Mouse (Mus musculus): Measurements from ENCODE around the gene Plac9a.
A peak's percentile ranks its signal among the peaks of the same experiment; 100 is the strongest.
"Not testable (repeated sequence)": the region's sequence is repeated elsewhere in the genome, so short reads cannot be mapped to it uniquely, and the experiment has no call there.

The Plac9a gene

DNA sequence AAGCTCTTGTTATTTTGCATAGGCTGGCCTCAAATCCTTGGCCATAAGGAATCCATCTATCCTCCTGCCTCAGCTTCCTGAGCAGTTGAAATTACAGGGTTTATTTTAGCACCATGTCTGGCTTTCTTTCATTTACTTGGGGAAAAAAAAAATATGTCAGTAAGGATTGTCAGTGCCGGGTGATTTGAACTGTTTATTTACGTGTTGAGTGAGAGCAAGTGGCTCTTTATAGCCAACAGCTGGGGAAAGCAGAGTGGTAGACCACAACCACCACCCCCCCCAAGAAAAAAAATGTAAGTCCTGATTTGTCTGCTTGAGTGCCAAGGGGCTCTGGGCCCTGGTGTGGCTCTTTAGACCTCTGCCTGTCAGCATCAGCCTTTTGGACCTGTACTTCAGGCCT, 39.2 kb downstream of the Plac9a start:
- no peak for DNase-seq

GRCm38 (mm10) chr14:25861771-25862530, 40.9 kb downstream of the Plac9a start:
- DNase-seq, result no peak

DNA sequence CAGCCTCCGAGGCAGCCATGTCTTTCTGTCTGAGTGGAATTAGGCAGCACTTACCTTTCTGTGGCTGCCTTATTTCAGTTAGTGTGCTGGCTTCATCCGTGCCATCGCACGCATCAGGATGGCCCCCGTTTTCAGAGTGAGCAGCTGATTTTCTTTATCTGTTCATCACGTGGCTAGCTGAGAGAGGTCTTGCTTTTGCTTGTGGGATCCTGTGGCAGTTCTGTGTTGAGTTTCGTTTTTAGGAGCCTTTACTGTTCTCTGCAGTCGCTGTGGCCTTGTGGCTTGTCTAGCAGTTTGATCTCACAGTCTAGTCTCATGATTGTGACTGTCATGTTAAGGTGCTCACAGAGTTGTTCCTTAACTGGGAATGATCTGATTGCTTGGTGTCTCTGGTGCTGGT, 45.0 kb downstream of the Plac9a start:
- no peak for DNase-seq

DNA sequence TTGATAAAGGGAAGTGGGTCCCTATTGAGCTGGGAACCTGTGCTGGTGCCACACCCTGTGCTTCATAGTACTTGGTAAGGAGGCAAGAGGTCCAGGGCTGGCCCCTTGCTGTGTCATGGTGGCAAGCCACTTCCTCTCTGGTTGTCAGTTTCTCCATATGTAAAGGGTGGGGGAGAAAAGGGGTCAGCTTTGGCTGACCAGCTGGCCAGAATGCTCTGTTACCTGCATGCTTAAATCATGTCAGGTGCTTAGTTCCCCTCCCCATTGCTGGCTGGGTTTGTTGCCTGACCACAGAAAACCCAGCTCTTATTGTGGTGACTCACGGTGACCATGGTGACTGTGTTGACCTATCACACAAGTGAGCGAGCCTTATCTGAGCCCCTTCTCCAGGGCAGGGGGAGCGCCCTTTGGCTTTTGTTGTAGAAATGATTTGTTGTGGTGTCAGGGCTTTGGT, 45.7 kb downstream of the Plac9a start:
- no peak for DNase-seq

DNA sequence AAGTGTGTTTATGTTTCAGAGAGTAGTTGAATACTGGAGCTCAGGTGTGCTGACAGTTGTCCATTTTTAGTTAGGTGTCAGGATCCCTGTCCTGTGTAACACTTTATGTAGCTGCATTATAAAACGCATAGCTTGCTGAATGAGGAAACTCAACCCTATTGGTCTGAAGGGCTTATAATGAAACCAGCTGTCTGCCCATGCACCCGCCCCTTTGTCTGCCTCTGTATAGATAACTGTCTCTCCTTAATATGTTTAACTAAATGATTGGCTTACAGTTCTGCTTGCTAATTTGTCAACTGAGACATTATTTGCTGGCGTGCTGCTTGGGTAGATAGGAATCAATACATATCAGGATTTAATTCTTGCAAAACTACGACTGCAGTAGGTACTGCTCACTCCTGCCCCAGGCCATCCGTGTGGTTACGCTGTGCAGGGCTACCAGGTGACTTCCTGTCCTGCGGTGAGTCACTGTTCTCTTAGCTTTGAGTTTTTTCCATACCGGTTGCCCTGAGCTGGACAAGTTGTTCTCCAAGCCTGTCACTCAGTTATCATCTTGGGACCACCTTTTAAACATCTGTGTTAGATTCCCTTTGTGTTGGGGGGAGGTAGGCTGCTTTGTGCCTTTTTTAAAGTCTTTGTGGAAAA, 47.5 kb downstream of the Plac9a start:
- no peak for DNase-seq

DNA sequence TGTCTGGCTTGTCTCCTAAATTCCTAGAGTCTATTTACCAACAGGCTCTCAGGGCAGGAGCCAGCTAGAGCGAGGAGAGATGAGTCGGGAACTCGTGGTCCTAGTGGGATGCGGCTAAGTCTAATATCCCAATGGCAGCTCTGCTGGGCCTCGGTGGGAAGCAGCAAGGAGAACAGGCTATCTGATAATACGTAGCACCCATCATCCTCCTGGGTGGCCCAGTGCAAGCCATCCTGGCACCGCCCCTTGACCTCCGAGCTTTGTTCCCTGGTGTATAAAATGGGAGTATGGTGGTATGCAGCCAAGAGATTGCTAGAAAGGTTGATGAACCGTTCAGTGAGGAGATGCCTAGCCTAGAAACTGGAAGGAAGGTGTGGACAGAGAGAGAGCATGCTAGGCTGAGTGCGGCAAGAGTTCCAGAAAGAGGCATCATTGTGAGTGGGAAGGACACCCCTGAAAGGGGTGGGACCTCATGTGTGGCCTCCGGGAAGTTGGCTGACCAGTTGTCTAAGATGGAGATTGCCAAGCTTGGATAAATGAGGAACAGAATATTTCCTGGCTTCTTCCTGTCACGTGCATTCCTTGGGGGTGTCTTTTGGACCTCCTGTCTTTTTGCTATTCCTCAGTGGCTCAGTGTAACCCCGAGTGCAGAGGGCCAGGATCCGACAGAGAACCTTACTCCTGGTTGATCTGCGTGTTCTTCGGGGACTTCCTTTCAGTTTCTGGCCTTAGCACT, 49.0 kb downstream of the Plac9a start:
- DNase-seq, result no peak

DNA sequence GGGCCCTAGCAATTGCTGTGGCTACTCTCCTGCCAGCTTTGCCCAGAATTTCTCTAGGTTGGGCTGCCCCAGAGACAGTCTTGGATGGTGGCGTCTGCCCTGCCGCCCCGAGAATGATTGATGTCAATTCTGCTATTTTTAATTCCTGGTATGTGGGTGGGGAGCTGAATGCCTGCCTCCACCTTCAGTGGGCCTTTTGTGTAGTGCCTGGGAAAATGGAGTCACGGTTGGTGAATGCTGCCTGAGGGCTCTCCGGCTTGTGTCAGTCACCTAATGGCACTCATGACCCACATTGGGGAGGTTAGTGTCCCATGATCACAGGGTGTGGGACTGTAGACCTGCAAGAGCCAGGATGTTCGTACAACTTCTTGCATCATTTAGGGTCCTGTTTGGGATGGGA, 49.6 kb downstream of the Plac9a start:
- DNase-seq, result no peak

GRCm38 (mm10) chr14:25852121-25852561, 50.8 kb downstream of the Plac9a start:
- no peak for DNase-seq

DNA sequence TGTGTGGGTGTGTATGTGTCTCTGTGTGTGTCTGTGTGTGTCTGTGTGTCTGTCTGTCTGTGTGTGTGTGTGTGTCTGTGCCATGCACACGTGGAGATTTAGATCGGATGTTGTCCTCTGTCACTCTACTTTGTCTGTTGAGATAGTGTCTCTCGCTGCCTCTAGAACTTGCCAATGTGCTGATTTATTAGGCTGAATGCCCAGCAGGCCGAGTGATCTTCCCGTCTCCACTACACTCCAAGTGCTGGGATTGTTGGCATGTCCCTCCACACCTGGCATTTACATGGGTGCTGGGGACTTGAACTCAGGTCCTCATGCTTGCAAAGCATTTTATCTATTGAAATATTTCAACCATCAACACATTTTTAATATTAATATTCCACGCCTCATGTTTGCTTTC, 51.7 kb downstream of the Plac9a start:
- DNase-seq, result no peak

- no peak for DNase-seq
Observed at GRCm38 (mm10) chr14:25850433-25850832, 52.5 kb downstream of the Plac9a start.

DNA sequence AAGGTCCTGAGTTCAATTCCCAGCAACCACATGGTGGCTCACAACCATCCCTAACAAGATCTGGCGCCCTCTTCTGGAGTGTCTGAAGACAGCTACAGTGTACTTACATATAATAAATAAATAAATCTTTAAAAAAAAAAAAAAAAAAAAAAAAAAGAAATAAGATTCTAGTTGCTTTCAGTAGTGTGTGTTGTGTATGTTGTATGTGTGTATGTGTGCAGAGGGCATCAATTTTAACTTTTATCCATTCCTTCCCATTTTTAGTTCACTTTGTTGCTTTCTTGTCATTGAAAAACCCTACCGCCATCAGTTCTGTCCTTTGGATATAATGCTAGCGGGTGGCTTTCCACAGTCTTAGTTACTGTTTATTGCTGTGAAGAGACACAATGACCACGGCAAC, 54.2 kb downstream of the Plac9a start:
- not testable (repeated sequence) for DNase-seq

DNA sequence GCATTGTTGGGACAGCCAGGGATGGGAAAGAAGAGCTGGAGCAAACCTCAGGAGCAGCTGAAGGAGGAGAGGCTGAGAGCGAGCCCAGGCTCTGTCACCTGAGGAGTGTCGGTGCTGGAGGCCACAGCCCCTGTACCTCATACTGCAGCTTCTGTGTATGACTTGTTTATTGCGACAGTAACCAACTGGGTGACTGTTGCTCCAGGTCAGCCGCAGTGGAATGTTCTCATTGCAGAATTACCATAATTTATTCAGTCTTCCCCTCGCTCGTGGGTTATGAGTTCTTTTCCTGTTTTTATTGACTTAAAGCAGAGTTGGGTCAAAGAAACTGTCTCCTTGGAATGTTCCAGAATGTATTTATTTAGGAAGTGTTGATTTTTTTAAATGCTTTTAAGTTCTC, 54.7 kb downstream of the Plac9a start:
- DNase-seq, result peak; percentile 45 to 80

- no peak for DNase-seq
Observed at GRCm38 (mm10) chr14:25847660-25848059, 55.2 kb downstream of the Plac9a start.

- DNase-seq, result no peak
Observed at GRCm38 (mm10) chr14:25846516-25846915, 56.4 kb downstream of the Plac9a start.

- no peak for DNase-seq
Observed at GRCm38 (mm10) chr14:25845832-25846383, 57.0 kb downstream of the Plac9a start.

- peak in 1 of 2 experiments; percentile 49 for DNase-seq
Observed at GRCm38 (mm10) chr14:25844372-25844771, 58.5 kb downstream of the Plac9a start.

GRCm38 (mm10) chr14:25842688-25843003, 60.3 kb downstream of the Plac9a start:
- DNase-seq, result peak in 1 of 2 experiments; percentile 40

- peak; percentile 91 to 95 for DNase-seq
Observed at GRCm38 (mm10) chr14:25841991-25842687, 60.8 kb downstream of the Plac9a start, which contains the start of gene Anxa11. Gene Anxa11, plus strand, starts transcription at chr14:25842156.

DNA sequence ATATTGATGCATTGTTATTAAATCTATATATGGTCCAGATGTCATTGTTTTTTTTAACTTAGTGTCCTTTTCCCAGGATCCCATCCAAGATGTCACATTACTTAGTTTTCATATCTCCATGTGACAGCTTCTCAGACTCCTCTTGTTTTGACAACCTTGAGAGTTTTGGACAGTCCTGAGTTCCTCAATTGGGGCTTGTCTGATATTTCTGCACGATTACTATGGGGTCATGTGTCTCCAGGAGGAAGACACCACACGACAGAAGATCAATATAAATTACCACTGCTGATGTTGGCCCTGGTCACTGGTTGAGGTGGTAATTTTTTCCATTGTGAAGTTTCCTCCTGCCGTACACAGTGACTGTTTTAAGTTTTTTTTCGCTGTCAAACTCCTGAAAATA, 61.3 kb downstream of the Plac9a start:
- DNase-seq, result no peak

DNA sequence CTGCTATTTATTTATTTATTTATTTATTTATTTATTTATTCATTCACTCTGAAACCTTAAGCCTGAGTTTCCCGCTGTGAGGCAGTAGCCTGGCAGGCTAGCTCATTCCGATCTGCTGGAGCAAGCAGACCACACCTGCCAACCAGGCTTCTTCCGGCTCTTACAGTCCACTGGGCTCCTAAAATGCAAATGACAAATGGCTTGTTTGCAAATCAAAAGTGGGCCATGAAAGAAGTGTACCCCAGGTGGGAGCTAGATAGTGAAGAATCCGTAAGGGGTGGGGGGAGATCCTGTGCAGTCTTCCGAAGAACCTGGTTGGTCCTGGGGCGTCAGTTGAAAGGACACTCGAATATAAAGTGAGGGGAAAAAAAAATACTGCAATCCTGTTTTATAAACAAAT, 61.9 kb downstream of the Plac9a start:
- no peak for DNase-seq

- DNase-seq, result no peak
Observed at GRCm38 (mm10) chr14:25839791-25840190, 63.1 kb downstream of the Plac9a start.

GRCm38 (mm10) chr14:25838411-25838810, 64.5 kb downstream of the Plac9a start:
- no peak for DNase-seq
